Comparison of ENCODE assay signal across 10 mouse cellular contexts in genomic region chr4:137480191-137480992, GRCm38 (mm10). TPM values are rescaled to one million over a fixed set of nuclear protein-coding genes. Genes with fewer than 3 reads are reported as not detected.
A peak's percentile ranks its signal among the peaks of the same experiment; 100 is the strongest.
DNase-seq lines count a peak whose midpoint lies in the region; ATAC-seq and TF ChIP-seq lines count a peak whose summit lies in the region.
"Had no signal": no experiment of that assay in that cellular context is flagged by ENCODE, and none has a peak within 500 bp of the region (broad histone marks: within the 10 kb centered on the region; RNA-seq: fewer than 3 reads in every experiment).

No protein-coding gene starts in this region.

- peak overlapping the region; percentile 95 for H3K27ac ChIP-seq in heart, adult 2 months
- H3K27ac ChIP-seq in intestine, postnatal 0 days (ENCODE audit: low read depth, low read length): peak overlapping the region; percentile 30; the same call in 1 of the 2 replicates
- H3K27ac ChIP-seq in left cerebral cortex, adult 2 months: no peak overlapping the region

- TF ChIP-seq EP300 in heart, adult 2 months (IDR thresholded peaks at IDR 0.05; ENCODE audit: insufficient read depth, low read depth, low read length): no peak

- TF ChIP-seq POLR2A in heart, adult 2 months (IDR thresholded peaks at IDR 0.05; ENCODE audit: insufficient read depth, low read depth, low read length): no peak

- no peaks in the 10 kb centered on the region for H3K9me3 ChIP-seq in intestine, postnatal 0 days (ENCODE audit: control insufficient read depth)

- H3K4me3 ChIP-seq in heart, adult 2 months: no peak overlapping the region; the same call in 1 of the 2 replicates
- no peak overlapping the region for H3K4me3 ChIP-seq in intestine, postnatal 0 days (ENCODE audit: low read depth, low read length)
- H3K4me3 ChIP-seq in left cerebral cortex, adult 2 months: no peak overlapping the region

- H3K9ac ChIP-seq in heart, adult 2 months (ENCODE audit: low read depth, low read length): peak overlapping the region; percentile 8; the same call in 1 of the 2 replicates
- H3K9ac ChIP-seq in intestine, postnatal 0 days (ENCODE audit: low read depth, low read length): no peak overlapping the region

- no peaks in the 10 kb centered on the region for H3K27me3 ChIP-seq in heart, adult 2 months (ENCODE audit: control insufficient read depth, insufficient read depth, low read length)
- H3K27me3 ChIP-seq in intestine, postnatal 0 days (replicated peaks; ENCODE audit: control insufficient read depth, insufficient read depth, low read length): no peaks in the 10 kb centered on the region

- H3K4me1 ChIP-seq in heart, adult 2 months (ENCODE audit: control insufficient read depth, insufficient read depth, low read length): peaks cover 70% of the 10 kb centered on the region
- peaks cover 37% of the 10 kb centered on the region for H3K4me1 ChIP-seq in intestine, postnatal 0 days (replicated peaks; ENCODE audit: control insufficient read depth, insufficient read depth, low read length)

- peak; percentile 20 to 26 for DNase-seq in heart, adult 2 months
- DNase-seq in heart, adult 8-10 months (ENCODE audit: low spot score): no peak
- DNase-seq in Muller cell, postnatal 12 days (ENCODE audit: inconsistent ontology term): peak; percentile 52
- DNase-seq in liver: peak; percentile 61
- DNase-seq in left cerebral cortex, adult 2 months (ENCODE audit: extremely low spot score in 1 of 2, low spot score in 2 of 2): no peak
- no peak for DNase-seq in left cerebral cortex, postnatal 14 days (ENCODE audit: low spot score in 2 of 2)

- ATAC-seq in intestine, postnatal 0 days: peak; percentile 27; the same call in 1 of the 2 replicates
- ATAC-seq in activated CD4-positive, CD25-positive, alpha-beta regulatory T cell, adult 4 months: no peak

- TF ChIP-seq CTCF in heart, adult 2 months (IDR thresholded peaks at IDR 0.05): no peak
- TF ChIP-seq CTCF in intestine, postnatal 0 days (IDR thresholded peaks at IDR 0.05; ENCODE audit: low read depth): no peak
- TF ChIP-seq CTCF in left cerebral cortex, adult 2 months (IDR thresholded peaks at IDR 0.05): no peak

- peaks cover 21% of the 10 kb centered on the region for H3K36me3 ChIP-seq in heart, adult 2 months (ENCODE audit: control insufficient read depth, insufficient read depth, low read length)
- H3K36me3 ChIP-seq in intestine, postnatal 0 days (ENCODE audit: control insufficient read depth, insufficient read depth): no peaks in the 10 kb centered on the region

- peaks cover 7% of the 10 kb centered on the region for H3K79me2 ChIP-seq in heart, adult 2 months (replicated peaks; ENCODE audit: control insufficient read depth, insufficient read depth, low read length)

- intact Hi-C loops in heart, adult 2 months (cut with DNase I): no loop called here
- intact Hi-C loops in left cerebral cortex, adult 2 months (cut with DNase I): no loop called here
- intact Hi-C loops in left cerebral cortex, postnatal 14 days (cut with DNase I): no loop called here

- 32% methylated on average over 19 of the region's 19 CpGs for WGBS in heart, adult 2 months
- WGBS in intestine, postnatal 0 days: 25% methylated on average over 19 of the region's 19 CpGs

- peak overlapping the region; percentile 37 for H3K4me2 ChIP-seq in intestine, postnatal 0 days (replicated peaks; ENCODE audit: low read depth)

RNA-seq across cellular contexts. Expression of gene Hspg2, which starts 11.8 kb away (rescaled TPM):
- total RNA-seq in heart, adult 2 months (2021): 100 to 1,000 TPM; 174 to 190 TPM
- polyA plus RNA-seq in heart, adult 2 months (2012; rRNA removed): 86.7 and 114 TPM in 2 replicates
- total RNA-seq in heart, adult 8-10 months (2022): 100 to 1,000 TPM; 124 to 205 (median 189) TPM
- 16.3 and 16.4 TPM in 2 replicates for polyA plus RNA-seq in intestine, postnatal 0 days (2015; fragmentation: Nextera tagmentation; extraction: Ambion mirVana)
- total RNA-seq in left cerebral cortex, adult 2 months (2021): 1 to 10 TPM; 5.5 to 6.5 TPM
- not detected for polyA plus RNA-seq in activated CD4-positive, CD25-positive, alpha-beta regulatory T cell, adult 4 months (2017; shearing (Covaris generic))
- total RNA-seq in left cerebral cortex, postnatal 14 days (2021): 10 to 100 TPM; 11.6 to 12.9 TPM

RNA-seq across cellular contexts. Expression of gene 1700013G24Rik, which starts 27.3 kb away (rescaled TPM):
- not detected for total RNA-seq in heart, adult 2 months (2021)
- 0.38 and 0.57 TPM in 2 replicates for polyA plus RNA-seq in heart, adult 2 months (2012; rRNA removed)
- not detected for total RNA-seq in heart, adult 8-10 months (2022)
- not detected in 2 replicates for polyA plus RNA-seq in intestine, postnatal 0 days (2015; fragmentation: Nextera tagmentation; extraction: Ambion mirVana)
- not detected for total RNA-seq in left cerebral cortex, adult 2 months (2021)
- polyA plus RNA-seq in activated CD4-positive, CD25-positive, alpha-beta regulatory T cell, adult 4 months (2017; shearing (Covaris generic)): not detected
- not detected for total RNA-seq in left cerebral cortex, postnatal 14 days (2021)
- total RNA-seq: left cerebral cortex, postnatal 10 days had no signal
- polyA plus RNA-seq: brain, embryonic 14.5 days had no signal

RNA-seq across cellular contexts. Expression of gene Cela3b, which starts 50.1 kb away (rescaled TPM):
- not detected for total RNA-seq in heart, adult 2 months (2021)
- 0.32 TPM in 1 of 2 replicates, not detected in the other for polyA plus RNA-seq in heart, adult 2 months (2012; rRNA removed)
- total RNA-seq in heart, adult 8-10 months (2022): not detected
- 9.1 and 13.6 TPM in 2 replicates for polyA plus RNA-seq in intestine, postnatal 0 days (2015; fragmentation: Nextera tagmentation; extraction: Ambion mirVana)
- total RNA-seq in left cerebral cortex, adult 2 months (2021): not detected
- not detected for polyA plus RNA-seq in activated CD4-positive, CD25-positive, alpha-beta regulatory T cell, adult 4 months (2017; shearing (Covaris generic))
- total RNA-seq in left cerebral cortex, postnatal 14 days (2021): not detected
- total RNA-seq: left cerebral cortex, postnatal 10 days had no signal
- polyA plus RNA-seq: brain, embryonic 14.5 days had no signal

Comparison
In these comparisons a context has a peak if more than half of its experiments do, and no peak if none do; other contexts are left out.
1. DNase-seq: peak in heart, adult 2 months (2 of 2), Muller cell, postnatal 12 days (single experiment) and liver (single experiment); none in heart, adult 8-10 months (single experiment), left cerebral cortex, adult 2 months (0 of 2) and left cerebral cortex, postnatal 14 days (0 of 2).
2. RNA of gene Hspg2, which starts 11.8 kb away (total RNA-seq): 124 to 205 TPM in heart, adult 8-10 months and 174 to 190 TPM in heart, adult 2 months; 11.6 to 12.9 TPM in left cerebral cortex, postnatal 14 days and 5.5 to 6.5 TPM in left cerebral cortex, adult 2 months; every median in the first group is over 4 times any median in the second.